Mouse (Mus musculus): ENCODE measurements at regions not wholly inside any gene's neighbourhood (a gene's known extent, or its start where the extent isn't known, plus 50 kb on each side); places are given as distances from the start of the nearest gene placed in this dataset.
A peak's percentile ranks its signal among the peaks of the same experiment; 100 is the strongest.

DNA sequence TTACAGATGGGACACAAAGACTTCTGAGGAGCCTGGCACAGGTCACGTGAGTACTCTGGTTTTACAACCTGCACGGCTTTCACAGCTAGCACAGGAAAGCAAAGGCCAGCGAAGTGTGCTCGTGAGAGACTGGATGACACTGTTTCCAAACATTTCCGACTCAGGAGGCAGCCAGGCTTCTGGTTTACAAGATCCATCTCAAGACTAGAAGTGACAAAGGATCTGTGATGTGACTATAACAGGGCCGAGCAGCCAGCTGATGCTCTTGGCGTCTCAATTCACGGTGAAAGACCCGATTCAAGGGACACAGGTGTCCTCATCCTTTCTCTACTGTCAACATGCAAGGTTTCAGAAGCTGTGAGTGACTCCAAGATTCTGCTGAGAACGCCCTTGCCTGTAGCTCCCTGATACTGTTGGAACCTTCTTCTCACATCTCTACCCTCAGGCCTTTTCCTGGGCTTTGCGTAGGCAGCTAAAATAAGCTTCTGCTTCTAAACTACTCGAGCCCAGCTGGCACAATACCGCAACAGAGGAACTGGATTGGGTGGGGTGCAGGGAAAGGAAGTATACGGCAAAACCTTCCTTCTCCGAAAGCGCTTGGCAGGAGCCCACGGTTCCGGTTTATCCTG, 300.3 kb downstream of the Abcc12 start:
- DNase-seq (ENCODE audit: extremely low spot score), result no peak

DNA sequence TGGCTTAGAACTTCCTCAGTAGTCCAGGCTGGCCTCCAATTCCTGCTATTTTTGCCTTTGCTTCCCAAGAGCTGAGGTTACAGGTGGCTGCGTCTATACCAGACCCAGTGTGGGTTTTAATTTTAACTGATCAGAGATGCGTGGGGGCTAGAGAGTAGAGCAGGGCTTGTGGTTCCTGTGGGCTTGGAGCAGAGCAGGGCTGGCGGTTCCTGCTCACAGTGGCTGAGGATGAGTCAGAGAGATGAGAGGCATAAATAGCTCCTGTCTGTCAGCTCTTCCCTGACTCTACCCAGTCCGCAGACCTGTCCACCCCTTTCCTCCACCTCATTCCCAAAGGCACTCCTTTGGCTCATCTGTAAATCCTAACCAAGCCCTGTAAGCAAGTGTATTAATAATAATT, 304.8 kb downstream of the Abcc12 start:
- DNase-seq (ENCODE audit: extremely low spot score), result no peak

DNA sequence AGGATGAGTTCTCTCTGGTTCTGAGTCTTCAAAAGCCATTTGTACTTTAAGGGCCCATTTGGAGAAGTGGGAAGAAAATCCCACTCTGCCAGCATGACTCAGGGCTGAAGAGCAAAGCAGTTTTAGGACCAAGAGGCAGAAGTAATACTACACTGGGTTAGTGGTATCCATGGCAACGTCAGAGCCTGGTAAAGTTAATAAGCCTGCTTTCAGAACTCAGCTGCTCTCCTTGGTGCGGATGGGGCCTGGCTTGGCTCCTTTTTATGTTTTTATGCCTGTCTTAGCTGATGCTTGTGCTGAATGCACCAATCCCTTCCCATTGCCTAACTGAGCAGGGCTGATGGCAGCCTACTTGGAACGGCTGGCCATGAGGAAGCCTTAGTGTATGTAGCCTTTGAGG, 306.7 kb downstream of the Abcc12 start:
- DNase-seq (ENCODE audit: extremely low spot score), result peak; percentile 9

DNA sequence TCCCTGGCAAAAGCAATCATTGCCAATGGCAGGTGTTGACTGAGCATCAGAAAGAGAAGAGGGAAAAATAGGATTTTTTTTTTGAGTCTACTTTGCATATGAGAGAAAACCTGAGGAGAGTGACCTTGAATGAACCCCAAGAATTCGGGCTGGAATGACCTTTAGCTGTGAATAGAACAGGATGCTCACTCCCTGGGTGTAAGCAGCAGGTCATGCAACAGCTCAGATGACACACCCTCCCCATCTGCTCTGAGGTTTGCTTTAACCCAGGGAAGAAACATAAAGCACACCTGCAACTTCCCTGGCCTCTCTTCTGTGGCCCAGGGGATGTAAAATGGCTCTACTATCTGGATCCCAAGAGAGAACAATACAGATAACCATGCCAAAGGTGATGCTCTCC, 307.9 kb downstream of the Abcc12 start:
- no peak for DNase-seq (ENCODE audit: extremely low spot score)

DNA sequence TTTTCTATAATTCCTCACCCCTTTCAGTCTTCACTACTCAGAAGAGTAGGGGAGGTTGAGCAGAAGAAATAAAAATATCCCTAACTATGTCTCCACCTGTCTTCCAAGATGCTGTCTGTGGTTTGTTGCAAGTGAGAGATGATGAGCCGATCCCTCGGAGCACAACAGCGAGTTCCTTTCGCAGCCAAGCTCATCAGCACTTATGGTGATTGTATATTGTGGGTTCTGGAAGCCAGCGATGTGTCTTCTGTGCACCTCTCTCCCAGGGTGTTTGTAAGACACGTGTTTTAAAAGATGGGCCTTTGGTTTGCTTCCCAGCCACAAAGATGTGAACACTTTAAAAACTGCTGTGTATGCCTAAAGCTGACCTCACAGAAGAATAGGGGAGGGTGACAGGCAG, 309.0 kb downstream of the Abcc12 start:
- DNase-seq (ENCODE audit: extremely low spot score), result no peak

DNA sequence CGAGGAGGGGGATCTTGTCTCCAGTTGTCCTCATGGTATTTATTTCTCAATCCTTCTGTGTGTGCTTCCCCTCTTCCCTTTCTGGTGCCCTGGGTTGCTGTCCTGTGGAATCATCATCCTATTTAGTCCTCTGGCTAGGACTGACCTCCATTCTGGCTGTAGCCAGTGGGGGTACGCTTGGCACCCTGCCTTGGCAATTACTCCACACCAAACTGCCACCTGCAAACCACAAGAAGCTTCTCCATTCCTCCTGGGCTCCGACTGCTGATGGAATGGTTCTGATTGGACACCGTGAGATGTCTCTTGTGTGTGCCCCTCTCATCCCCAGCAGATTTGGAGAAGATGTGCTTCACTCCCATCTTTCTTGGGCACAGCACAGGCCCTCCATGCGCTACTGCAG, 322.5 kb downstream of the Abcc12 start:
- DNase-seq (ENCODE audit: extremely low spot score), result no peak

DNA sequence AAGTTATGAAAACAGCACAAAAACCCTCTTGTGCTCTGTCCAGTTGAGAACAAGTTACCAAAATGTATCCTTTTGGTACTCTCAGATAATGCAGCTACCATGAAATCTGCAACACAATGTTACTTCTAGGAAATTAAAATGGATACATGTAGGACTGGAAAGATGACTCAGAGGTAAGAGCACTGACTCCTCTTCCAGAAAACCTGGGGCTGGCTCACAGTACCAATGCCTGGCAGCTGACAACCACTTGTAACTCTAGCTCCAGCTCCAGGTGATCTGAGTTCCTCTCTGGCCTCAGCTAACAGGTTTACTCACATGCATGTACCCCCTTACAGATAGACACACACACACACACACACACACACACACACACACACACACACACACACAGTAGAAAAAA, 325.1 kb downstream of the Abcc12 start:
- DNase-seq (ENCODE audit: extremely low spot score), result no peak

DNA sequence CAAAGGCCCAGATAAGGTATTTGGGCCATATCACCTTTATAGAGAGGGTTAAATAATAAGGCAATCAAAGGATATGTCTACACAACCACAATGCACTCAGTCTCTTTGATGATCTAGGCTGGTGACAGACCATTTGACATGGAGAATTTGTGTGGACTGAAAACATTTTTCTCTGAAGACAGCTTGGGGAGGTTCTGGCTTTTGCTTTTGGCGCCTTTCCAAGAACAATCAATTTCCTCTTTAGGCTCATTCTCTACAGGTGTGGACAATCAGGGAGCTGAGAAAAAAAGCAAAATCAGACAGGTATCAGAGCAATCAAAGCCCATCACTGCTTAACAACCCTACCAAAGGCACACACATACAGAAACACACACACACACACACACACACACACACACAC, 325.8 kb downstream of the Abcc12 start:
- DNase-seq (ENCODE audit: extremely low spot score), result no peak

DNA sequence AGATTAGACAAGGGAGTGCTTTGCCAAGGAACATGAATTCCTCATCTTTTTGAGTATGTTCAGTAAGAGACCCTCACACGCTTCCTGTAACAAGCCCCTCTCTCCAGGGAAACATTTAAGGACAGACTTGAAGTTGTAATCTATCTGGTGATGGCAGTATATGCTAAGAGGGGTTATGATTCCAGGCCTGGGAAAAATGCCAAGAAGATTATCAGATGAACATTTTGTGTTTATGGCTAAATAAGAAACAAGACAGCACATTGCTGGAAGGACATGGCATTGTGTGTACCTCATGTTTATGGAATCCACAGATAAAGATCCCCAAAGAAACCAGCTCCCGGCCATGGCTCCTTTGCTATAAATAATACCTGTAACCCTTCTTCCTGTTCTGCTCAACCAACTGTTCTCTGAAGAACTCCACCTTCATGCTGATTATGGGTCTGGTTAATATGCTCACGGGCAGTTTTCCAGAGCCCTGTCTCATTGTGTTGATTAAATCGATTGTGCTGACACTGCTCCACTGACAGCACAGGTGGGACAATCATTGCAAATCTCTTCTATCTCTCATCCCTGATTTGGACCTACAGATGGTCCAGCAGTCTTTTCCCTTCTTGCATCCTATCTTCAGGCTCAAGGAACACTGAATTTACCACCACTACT, 327.7 kb downstream of the Abcc12 start:
- no peak for DNase-seq (ENCODE audit: extremely low spot score)

DNA sequence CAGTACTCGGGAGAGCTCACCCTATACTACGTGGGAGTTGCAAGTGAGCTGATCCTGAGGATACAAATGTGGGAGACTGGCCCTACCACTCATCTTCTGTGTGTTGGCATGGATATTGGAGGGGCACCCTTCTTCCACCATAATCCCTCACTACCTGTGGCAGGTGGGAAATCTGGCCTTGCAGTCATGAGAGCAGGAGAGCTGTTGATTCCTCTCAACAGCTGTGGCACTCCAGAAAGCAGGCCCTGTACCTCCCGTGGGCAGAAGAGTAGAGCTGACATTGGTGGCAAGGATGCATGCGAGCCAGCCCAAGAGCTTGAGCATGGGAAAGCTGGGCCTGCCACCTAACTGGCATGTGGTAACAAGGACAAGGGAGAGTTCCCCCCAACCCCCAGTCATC, 345.8 kb downstream of the Abcc12 start:
- DNase-seq (ENCODE audit: extremely low spot score), result no peak

DNA sequence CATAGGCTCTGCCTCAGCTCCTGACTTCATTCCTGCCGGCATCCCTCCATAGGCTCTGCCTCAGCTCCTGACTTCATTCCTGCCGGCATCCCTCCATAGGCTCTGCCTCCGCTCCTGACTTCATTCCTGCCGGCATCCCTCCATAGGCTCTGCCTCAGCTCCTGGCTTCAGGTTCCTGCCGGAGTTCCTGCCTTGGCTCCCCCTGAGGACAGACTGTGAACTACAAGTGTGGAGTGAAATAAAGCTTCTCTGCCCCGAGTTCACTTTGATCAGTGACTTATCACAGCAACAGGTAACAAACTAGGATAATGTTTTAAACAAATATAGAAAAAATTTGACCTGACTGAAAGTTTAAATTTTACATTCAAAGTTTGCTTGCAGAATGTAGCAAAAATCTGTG, 348.5 kb downstream of the Abcc12 start:
- peak; percentile 7 for DNase-seq (ENCODE audit: extremely low spot score)

DNA sequence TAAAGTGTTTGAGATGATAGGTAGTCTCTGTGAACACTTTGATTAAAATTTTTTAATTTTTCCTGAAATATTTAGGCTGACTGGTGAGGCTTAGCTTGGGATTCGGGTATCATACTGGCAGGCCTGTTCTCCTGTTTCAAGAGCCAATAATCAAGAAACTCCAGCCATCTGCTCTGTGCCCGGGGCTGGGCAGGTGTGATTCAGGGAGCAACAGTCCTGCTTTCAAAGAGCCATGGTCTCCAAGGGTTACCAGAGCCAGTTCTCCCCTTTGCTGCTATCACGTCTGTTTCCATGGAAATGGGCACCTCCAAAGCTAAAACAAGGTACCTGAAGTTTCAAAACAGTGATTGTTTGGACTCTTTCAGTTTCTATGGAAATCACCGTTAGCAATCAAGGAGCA, 355.6 kb downstream of the Abcc12 start:
- DNase-seq (ENCODE audit: extremely low spot score), result no peak

DNA sequence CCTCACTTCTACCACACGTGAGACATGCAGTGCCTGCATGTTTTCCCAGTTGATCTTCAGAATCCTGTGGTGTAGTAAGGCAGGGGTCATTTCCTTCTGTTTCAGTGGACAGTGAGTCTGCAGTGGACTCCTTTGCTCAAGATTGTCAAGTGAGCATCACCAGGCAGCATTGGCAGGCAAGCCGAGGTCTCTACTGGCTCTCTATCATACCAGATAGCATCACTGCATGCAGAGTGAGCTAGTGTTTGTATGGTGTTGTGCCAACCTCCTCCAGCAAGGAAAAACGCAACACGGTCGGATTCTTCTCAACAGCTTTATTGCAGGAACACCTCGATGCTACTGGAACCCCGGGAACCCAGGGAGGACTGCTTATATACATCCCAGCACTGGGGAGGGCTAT, 357.8 kb downstream of the Abcc12 start:
- no peak for DNase-seq (ENCODE audit: extremely low spot score)

DNA sequence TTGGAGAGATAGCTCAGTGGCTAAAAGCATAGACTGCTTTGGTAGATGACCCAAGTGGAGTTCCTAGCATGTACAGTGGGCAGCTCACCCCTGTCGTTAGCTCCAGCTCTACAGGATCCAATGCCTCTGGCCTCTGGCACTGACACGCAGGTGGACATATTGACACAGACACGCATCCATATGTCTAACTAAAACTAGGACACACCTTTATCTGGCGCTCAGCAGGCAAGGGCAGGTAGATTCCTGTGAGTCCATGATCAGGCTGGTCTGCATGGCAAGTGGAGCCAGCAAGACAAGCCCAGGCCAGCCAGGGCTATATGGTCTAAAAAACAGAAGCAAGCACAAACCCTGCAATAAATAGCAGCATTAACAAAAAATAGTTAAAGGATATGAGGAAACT, 358.3 kb downstream of the Abcc12 start:
- no peak for DNase-seq (ENCODE audit: extremely low spot score)

DNA sequence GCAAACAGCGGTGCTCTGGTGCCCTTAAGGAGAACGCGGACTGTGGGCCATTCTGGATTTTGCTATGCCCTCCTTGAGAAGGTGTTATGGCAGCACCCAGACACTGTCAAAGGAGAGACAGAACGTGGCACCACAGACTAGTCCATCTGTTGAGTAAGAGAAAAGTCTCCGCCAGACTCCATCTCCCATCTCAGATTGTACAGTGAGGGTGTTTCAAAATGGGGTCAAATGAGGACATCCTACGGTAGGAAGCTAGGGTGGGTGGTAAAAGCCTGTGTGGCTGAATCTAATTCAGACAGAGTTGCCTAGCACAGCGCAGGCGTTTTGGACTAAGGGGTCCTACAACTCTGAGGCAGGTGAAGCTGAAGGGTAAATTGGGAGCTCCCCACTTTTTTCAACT, 366.1 kb downstream of the Abcc12 start:
- DNase-seq (ENCODE audit: extremely low spot score), result no peak

DNA sequence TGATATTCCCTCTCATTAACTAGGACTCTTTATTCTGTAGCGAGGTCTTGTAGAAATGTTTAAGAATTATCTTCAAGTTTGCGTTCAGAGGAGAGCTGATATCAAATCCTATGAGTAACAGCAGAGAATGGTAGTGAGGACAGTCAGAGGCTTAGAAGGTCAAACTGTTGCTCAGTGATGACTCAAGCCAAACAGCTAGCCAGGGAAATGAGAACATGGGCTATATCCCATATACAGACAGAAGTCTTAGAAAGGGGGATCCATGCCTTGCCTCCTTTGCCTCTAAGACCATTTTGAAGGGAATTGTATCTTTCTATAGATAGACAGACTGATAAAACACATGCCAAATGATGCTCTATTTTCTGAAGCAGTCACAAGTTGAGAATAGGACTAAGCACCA, 368.0 kb downstream of the Abcc12 start:
- DNase-seq (ENCODE audit: extremely low spot score), result no peak

DNA sequence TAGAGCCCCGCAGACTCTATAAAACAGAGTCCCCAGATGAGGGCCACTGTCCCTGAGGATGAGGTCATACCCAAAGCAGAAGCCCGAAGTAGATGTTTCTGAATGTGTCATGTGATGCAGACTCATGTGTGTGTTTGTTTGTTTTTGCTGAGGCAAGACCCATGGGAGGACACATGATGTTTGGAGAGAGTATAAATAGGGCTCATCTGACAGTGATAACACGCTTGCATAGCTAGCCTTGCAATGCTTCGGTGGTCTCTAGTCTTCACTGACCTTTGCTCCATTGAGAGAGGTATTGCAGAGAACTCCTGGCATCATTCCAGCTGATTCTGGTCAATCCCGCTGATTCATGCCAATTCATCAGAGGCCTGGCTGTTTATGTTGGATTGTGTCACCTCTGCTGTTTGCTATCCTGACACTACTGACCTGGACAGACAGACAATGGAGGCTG, 368.1 kb downstream of the Phkb start:
- DNase-seq (ENCODE audit: extremely low spot score), result no peak

DNA sequence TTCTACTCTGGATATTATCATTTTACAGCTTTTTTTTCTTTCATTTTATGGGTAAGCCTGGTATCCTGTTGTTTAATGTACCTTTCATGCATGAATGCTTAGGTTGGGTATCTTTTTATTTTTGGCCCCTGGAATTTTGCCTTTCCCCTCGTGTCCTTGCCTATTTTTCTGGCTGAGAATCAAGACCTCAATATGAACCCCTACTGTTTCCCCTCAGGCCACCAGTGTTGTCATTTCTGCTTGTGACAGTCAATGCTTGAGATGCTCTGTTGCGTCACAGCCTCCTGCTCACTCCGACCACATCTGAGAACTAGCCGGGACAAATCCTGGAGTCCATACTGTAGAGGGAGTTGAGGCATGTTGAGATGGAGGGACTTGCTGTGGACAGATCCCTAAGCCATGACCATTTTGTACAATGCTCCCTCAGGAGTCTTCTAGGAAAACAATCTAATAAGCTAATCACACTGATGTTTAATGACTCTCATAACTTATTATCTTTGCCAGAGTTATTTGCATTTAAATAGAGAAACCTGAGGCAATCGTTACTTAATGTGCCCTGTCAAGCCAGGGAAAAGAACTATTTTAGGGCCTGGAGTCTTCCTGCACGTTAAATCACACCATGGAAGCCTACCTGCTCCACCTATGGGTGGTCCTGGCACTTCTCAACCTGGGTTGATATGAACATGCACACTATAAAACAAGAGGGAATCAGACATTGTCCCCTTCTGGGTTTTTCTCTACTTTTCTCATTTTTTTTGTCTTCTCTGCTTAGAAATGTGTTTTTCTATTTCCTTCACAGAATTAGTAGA, 363.9 kb downstream of the Phkb start:
- DNase-seq (ENCODE audit: extremely low spot score), result no peak

DNA sequence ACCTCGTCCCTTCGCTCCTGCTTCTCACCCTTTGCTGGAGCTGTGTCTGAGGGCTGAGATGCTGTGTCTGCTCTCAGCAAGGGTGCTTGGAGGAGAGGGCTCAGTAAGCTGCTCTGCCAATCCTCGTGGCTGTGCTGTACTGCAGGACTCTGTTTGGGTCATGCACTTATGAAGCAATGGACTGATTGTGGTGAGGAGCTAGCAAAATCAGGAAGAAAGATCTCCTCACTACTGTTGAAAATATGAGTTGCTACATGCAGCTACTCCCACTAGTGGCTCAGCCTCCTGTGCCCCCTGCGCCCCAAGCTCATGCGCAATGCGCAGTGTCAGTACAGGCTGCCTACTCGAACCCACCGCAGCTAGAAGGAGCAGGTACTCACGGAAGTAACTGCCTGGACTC, 362.3 kb downstream of the Phkb start:
- no peak for DNase-seq (ENCODE audit: extremely low spot score)

DNA sequence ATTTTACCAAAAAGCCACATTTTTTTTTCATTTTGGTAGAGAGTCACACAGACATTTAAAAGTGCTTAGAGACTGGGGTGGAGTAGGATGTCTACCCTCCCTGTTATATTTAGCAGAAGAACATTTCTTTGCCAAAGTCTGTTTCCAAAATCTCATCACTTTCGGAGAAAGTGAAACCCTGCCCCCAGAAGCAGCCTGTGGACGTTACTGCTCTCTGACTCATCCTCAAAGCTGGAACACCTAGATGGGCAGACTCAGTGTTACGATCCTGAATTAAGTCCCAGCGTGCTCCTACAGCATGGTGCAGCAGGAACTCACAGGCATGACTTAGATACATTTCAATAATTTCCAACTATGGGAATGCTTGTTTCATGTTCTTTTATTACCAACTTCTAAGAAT, 361.1 kb downstream of the Phkb start:
- DNase-seq (ENCODE audit: extremely low spot score), result no peak

DNA sequence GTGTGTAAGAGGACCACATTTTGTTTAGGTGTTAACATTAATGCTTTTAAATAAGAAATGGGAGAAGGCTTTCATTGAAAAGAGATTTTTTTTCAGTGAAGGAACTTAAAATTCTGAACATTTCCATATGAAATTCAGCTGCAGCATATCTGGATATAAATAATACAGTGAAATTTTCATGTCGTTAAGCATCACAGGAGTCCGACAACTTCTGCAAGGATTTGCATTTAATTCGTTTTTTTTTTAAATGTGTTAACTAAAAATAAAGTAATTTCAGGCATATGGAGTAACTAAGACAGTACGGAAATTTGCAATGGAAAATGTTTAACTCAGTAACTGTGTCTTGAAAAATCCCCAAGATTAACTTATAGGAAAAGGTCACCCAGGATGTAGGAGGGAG, 351.5 kb downstream of the Phkb start:
- DNase-seq (ENCODE audit: extremely low spot score), result no peak

DNA sequence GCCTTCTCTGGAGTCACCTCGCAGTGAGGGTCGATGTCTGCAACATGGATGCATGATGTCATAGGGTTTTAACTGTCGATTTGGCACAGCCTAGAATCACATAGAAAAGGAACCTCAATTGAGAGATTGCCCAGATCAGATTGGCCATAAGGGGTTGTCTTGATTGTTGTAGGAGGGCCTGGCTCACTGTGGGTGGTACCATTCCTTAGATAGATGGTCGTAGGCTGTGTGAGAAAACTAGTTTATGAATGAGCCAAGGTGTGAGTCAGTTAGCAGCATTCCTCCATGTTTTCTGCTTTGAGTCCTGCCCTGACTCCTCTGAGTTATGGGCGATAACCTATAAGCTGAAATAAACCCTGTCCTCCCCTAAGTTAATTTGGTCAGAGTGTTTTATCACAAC, 343.9 kb downstream of the Phkb start:
- no peak for DNase-seq (ENCODE audit: extremely low spot score)

DNA sequence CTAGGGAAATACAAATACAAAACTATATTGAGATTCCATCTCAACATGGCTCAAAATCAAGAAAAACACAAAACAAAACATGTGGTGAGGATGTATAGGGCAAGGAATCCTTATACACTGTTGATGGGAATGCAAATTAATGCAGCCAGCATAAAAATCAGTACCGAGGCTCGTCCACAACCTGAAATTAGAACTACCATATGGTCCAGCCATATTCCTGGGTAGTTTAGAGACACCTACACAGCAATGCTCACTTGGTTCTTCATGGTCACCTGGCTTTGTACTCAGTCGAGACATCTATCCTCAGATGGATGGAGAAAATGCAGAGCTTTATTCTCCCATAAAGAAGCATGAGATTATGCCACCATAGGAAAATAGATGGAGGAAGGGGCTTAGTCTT, 340.0 kb downstream of the Phkb start:
- DNase-seq (ENCODE audit: extremely low spot score), result no peak

Measured in embryo, embryonic 9.5 days (tissue).